Mouse (Mus musculus) ES-E14 (cell line): ENCODE results near the gene Clrn2.

Source experiments
- CHD2 ChIP-seq: IDR thresholded peaks from 2 replicates; pipeline ENCODE4 v1.6.1; 2014; ENCODE audit warnings: mild to moderate bottlenecking, low read depth, low read length, inconsistent platforms
- ZNF384 ChIP-seq: IDR thresholded peaks from 2 replicates; pipeline ENCODE4 v1.6.1; 2012; ENCODE audit warnings: low read depth, low read length, inconsistent platforms

DNA sequence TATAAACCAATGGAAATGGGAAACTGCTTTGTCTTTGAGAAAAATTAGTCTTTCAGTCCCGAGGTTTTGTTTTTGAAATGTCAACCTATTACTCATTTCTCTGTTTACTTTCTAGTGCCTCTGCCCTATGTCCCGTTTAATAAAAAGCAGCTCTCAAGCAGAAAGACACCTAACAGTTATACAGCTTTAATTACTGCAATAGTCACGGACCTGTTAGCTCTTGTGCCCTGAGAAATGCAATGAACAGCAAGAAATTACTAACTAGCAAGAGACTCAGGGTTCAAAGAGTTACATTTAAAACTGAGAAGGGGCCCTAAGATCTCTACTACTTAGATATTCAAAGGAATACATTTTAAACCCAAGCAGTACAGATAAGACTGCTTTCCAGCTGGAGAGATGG is 11.8 kb upstream of the Clrn2 start:
- TF ChIP-seq CHD2 (no peak), ZNF384 (no peak)
